Mouse (Mus musculus): ENCODE data around the gene Pttg1ip. TPM values are rescaled to one million over a fixed set of nuclear protein-coding genes. Genes with fewer than 3 reads are reported as not detected.
A peak's percentile ranks its signal among the peaks of the same experiment; 100 is the strongest.

The Pttg1ip gene
- polyA plus RNA-seq, 1 experiment from 2014 or later, result 124 TPM

GRCm38 (mm10) chr10:77596060-77596459, 14.5 kb downstream of the Pttg1ip start:
- H3K27me3 ChIP-seq, result no peaks in the 10 kb centered on the region

DNA sequence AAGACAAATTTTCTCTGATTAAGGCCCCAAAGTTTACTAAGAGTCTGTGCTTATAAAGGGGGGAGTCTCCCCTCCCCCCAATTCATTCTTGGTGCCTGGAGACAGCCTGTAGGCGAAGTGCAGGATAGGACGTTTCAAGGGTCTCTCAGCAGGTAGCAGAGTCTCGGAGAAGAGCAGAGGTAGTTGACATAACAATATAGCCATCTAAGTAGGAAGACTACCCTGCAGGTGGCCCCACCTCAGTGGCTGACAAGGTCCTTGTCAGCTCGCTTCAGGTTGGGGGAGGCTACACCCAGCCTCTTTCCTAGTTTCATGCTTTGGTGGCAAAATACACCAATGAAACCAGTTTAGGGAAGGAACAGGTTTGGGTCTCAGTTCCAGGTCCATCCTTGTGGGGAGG, 21.5 kb downstream of the Pttg1ip start:
- no peak for ATAC-seq (ENCODE audit: low FRiP score, low read depth)
- 62% methylated on average over 4 of the region's 4 CpGs for WGBS

More at GRCm38 (mm10) chr10:77596060-77596459, 14.5 kb downstream of the Pttg1ip start:
- Histone ChIP-seq H3K9me3 (no peaks in the 10 kb centered on the region), H3K4me2 (replicated peaks) (no peak overlapping the region), H3K27ac (no peak overlapping the region), H3K36me3 (peaks cover 83% of the 10 kb centered on the region), H3K4me3 (no peak overlapping the region), H3K4me1 (no peaks in the 10 kb centered on the region), H3K9ac (no peak overlapping the region; the same call in 1 of the 2 replicates)
- WGBS, result 91% methylated on average over 2 of the region's 2 CpGs
- ATAC-seq (ENCODE audit: low FRiP score, low read depth), result no peak

GRCm38 (mm10) chr10:77604111-77604510, 22.6 kb downstream of the Pttg1ip start:
- Histone ChIP-seq H3K4me3 (no peak overlapping the region), H3K27me3 (no peaks in the 10 kb centered on the region), H3K27ac (no peak overlapping the region), H3K9ac (no peak overlapping the region), H3K36me3 (peaks cover 21% of the 10 kb centered on the region), H3K9me3 (no peaks in the 10 kb centered on the region; the same call in 1 of the 2 replicates), H3K4me1 (peaks cover 25% of the 10 kb centered on the region), H3K4me2 (replicated peaks) (no peak overlapping the region)
- WGBS, result 91% methylated on average over 6 of the region's 6 CpGs
- ATAC-seq (ENCODE audit: low FRiP score, low read depth), result no peak

More for the DNA sequence above, 21.5 kb downstream of the Pttg1ip start:
- no peaks in the 10 kb centered on the region for H3K27me3 ChIP-seq
- H3K9ac ChIP-seq, result no peak overlapping the region
- no peak overlapping the region for H3K4me2 ChIP-seq (replicated peaks)
- no peak overlapping the region for H3K27ac ChIP-seq
- no peaks in the 10 kb centered on the region; the same call in 1 of the 2 replicates for H3K9me3 ChIP-seq
- peaks cover 24% of the 10 kb centered on the region for H3K36me3 ChIP-seq
- no peak overlapping the region for H3K4me3 ChIP-seq
- H3K4me1 ChIP-seq, result peaks cover 24% of the 10 kb centered on the region

DNA sequence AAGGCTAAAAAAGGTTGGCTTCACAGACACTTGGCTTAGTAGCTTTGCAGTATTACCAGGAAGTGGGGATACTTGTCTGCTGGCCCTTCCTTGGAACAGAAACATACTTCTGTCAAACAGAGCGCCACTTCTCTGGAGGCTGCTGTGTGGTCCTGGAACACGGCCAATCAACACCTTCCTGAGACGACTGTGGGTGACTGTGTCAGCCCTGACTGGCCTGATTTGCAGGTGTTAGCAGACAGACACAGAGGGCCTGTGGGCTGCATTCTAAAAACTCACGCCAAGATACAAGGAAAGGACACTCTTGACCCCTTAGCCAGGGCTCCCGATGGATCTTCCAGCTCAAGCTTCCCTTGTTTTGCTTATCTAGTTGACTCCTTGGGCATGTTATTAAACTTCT, 23.4 kb downstream of the Pttg1ip start:
- no peak overlapping the region for H3K4me3 ChIP-seq
- H3K4me2 ChIP-seq (replicated peaks), result no peak overlapping the region
- H3K9me3 ChIP-seq, result no peaks in the 10 kb centered on the region; the same call in 1 of the 2 replicates
- H3K27ac ChIP-seq, result peak overlapping the region; percentile 94
- H3K27me3 ChIP-seq, result no peaks in the 10 kb centered on the region
- H3K4me1 ChIP-seq, result peaks cover 25% of the 10 kb centered on the region
- no peak for ATAC-seq (ENCODE audit: low FRiP score, low read depth)
- 73% methylated on average over 5 of the region's 5 CpGs for WGBS
- H3K9ac ChIP-seq, result no peak overlapping the region
- peaks cover 20% of the 10 kb centered on the region for H3K36me3 ChIP-seq

GRCm38 (mm10) chr10:77605368-77605767, 23.8 kb downstream of the Pttg1ip start:
- Histone ChIP-seq H3K36me3 (peaks cover 24% of the 10 kb centered on the region), H3K4me1 (peaks cover 27% of the 10 kb centered on the region), H3K27me3 (no peaks in the 10 kb centered on the region), H3K4me3 (peak overlapping the region; percentile 76), H3K4me2 (replicated peaks) (peak overlapping the region; percentile 95), H3K9ac (peak overlapping the region; percentile 87; the same call in 1 of the 2 replicates), H3K9me3 (no peaks in the 10 kb centered on the region; the same call in 1 of the 2 replicates), H3K27ac (peak overlapping the region; percentile 94)
- WGBS, result 42% methylated on average over 1 of the region's 1 CpGs
- ATAC-seq (ENCODE audit: low FRiP score, low read depth), result peak; percentile 4; the same call in 1 of the 2 replicates

DNA sequence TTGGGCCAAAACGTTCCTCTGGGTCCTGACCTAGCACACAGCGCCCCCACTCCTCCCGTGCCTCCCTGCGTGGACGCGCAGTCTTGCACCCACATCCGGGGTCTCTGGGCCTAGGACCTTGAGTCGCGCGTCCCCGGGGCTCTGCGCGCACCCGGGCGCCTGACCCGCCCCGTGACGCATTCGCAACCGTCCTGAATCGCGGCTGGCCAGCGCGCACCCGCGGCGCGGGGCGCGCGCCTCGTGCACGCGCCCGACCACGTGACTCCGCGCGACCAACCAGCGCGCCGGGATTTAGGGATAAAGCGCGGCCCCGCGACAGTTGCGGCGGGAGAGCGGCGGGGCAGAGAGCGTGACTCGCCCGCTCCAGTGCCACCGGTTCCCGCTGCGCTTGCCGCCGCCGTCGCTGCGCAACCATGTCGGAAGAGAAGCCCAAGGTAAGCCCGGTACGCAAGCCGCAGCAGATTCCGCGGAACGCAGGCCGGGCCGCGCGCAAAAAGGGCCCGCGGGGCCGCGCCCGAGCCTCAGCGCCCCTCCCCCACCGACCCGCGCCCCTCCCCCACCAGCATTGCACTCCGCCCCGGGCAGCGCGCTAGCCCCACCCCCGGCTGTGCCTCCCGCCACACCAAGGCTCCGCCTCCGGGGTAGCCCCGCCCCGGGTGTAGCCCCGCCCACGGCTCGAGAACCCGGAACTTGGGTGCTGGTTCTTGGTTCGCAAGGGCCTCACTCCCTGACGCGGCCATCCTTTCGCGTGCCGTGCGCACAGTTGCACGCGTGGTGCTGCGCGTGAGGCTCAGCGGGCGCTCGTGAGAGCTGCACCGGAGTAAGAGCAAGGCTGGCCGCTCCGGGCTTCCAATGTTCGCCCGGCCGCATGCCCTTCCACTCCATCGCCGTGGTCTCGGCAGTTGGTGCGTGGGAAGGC, 24.6 kb downstream of the Pttg1ip start, which contains the start of the genes Sumo3 and Gm49325:
Sumo3 (plus strand) TSS at position 190 of the 919 bp plus-strand sequence.
Gm49325 (plus strand) TSS at position 290 of the 919 bp plus-strand sequence.
- Histone ChIP-seq H3K9ac (peak within 1 kb of the TSS; percentile 87), H3K4me1 (peaks cover 29% of the 10 kb centered on the region), H3K36me3 (peaks cover 32% of the 10 kb centered on the region), H3K9me3 (no peaks in the 10 kb centered on the region; the same call in 1 of the 2 replicates), H3K27ac (peak within 1 kb of the TSS; percentile 94), H3K27me3 (no peaks in the 10 kb centered on the region), H3K4me3 (peak within 1 kb of the TSS; percentile 76), H3K4me2 (replicated peaks) (peak within 1 kb of the TSS; percentile 95)
- peak; percentile 87 for ATAC-seq (ENCODE audit: low FRiP score, low read depth)
- 2% methylated on average over 101 of the region's 119 CpGs for WGBS

DNA sequence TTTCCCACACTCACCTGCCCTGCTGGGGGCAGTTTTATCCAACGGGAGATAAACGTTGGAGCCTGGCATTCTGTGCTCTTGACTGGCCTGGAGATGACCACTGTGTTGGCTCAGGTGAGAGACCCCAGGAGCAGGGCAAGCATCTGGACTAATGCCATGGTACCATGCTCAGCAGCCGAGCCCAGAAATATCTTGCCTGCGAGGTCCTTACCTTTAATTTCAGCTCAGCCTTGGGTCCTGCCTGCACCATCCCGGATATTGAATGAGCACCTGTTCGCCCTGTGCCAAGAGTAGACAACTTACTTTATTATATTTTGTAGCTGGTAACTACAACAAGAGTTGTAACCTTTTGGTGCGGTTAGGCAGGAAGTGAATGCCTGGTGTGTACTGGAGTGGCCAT, 25.3 kb downstream of the Pttg1ip start:
- Histone ChIP-seq H3K4me1 (peaks cover 29% of the 10 kb centered on the region), H3K27ac (peak overlapping the region; percentile 94), H3K9me3 (no peaks in the 10 kb centered on the region; the same call in 1 of the 2 replicates), H3K4me2 (replicated peaks) (peak overlapping the region; percentile 95), H3K27me3 (no peaks in the 10 kb centered on the region), H3K9ac (peak overlapping the region; percentile 87), H3K4me3 (peak overlapping the region; percentile 76), H3K36me3 (peaks cover 39% of the 10 kb centered on the region)
- peak; percentile 10; the same call in 1 of the 2 replicates for ATAC-seq (ENCODE audit: low FRiP score, low read depth)
- 42% methylated on average over 7 of the region's 7 CpGs for WGBS

DNA sequence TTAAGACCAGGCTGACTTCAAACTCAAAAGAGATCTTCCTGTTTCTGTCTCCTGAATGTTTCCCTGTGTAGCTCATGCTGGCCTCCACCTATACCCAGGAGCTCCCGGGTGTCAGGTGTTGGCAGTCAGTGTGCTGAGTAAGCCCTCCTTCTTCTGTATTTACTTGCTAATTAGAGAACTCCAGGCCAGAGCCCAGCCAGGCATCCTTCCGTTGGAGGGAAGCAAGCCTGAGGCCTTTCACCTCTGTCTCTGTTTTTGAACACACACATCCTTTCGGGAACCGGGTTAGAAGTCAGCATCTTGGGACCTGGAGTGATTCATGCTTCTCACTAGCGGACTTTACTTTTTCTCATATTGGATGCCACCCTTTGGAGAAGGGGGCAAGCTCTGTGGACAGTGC, 25.9 kb downstream of the Pttg1ip start:
- H3K9ac ChIP-seq, result no peak overlapping the region
- no peak for ATAC-seq (ENCODE audit: low FRiP score, low read depth)
- no peaks in the 10 kb centered on the region; the same call in 1 of the 2 replicates for H3K9me3 ChIP-seq
- H3K4me1 ChIP-seq, result peaks cover 29% of the 10 kb centered on the region
- H3K4me3 ChIP-seq, result peak overlapping the region; percentile 76
- no peaks in the 10 kb centered on the region for H3K27me3 ChIP-seq
- 76% methylated on average over 5 of the region's 5 CpGs for WGBS
- peak overlapping the region; percentile 95 for H3K4me2 ChIP-seq (replicated peaks)
- H3K36me3 ChIP-seq, result peaks cover 45% of the 10 kb centered on the region
- H3K27ac ChIP-seq, result no peak overlapping the region

GRCm38 (mm10) chr10:77608589-77608988, 27.1 kb downstream of the Pttg1ip start:
- H3K27me3 ChIP-seq, result no peaks in the 10 kb centered on the region
- 92% methylated on average over 8 of the region's 8 CpGs for WGBS
- no peak overlapping the region for H3K27ac ChIP-seq
- peaks cover 29% of the 10 kb centered on the region for H3K4me1 ChIP-seq
- ATAC-seq (ENCODE audit: low FRiP score, low read depth), result no peak
- H3K4me2 ChIP-seq (replicated peaks), result no peak overlapping the region
- no peaks in the 10 kb centered on the region; the same call in 1 of the 2 replicates for H3K9me3 ChIP-seq
- H3K36me3 ChIP-seq, result peaks cover 57% of the 10 kb centered on the region
- no peak overlapping the region for H3K9ac ChIP-seq
- H3K4me3 ChIP-seq, result no peak overlapping the region

GRCm38 (mm10) chr10:77610221-77610961, 28.9 kb downstream of the Pttg1ip start:
- Histone ChIP-seq H3K9me3 (no peaks in the 10 kb centered on the region), H3K36me3 (peaks cover 75% of the 10 kb centered on the region), H3K27ac (no peak overlapping the region), H3K4me2 (replicated peaks) (no peak overlapping the region), H3K4me3 (no peak overlapping the region), H3K9ac (no peak overlapping the region), H3K27me3 (no peaks in the 10 kb centered on the region), H3K4me1 (peaks cover 25% of the 10 kb centered on the region)
- ATAC-seq (ENCODE audit: low FRiP score, low read depth), result no peak
- WGBS, result 92% methylated on average over 8 of the region's 8 CpGs

- no peaks in the 10 kb centered on the region for H3K9me3 ChIP-seq
- WGBS, result 93% methylated on average over 3 of the region's 3 CpGs
- no peak overlapping the region for H3K4me2 ChIP-seq (replicated peaks)
- no peaks in the 10 kb centered on the region for H3K27me3 ChIP-seq
- peaks cover 4% of the 10 kb centered on the region; the same call in 1 of the 2 replicates for H3K4me1 ChIP-seq
- peaks cover 93% of the 10 kb centered on the region for H3K36me3 ChIP-seq
- H3K4me3 ChIP-seq, result no peak overlapping the region
- no peak for ATAC-seq (ENCODE audit: low FRiP score, low read depth)
- no peak overlapping the region for H3K27ac ChIP-seq
- no peak overlapping the region for H3K9ac ChIP-seq
Measured at GRCm38 (mm10) chr10:77613409-77613808, 31.9 kb downstream of the Pttg1ip start.

Data from limb, embryonic 13.5 days (tissue).